Mouse (Mus musculus) embryonic facial prominence, embryonic 12.5 days (tissue): ENCODE results near the gene Scn2a. TPM values are rescaled to one million over a fixed set of nuclear protein-coding genes. Genes with fewer than 3 reads are reported as not detected.
A peak's percentile ranks its signal among the peaks of the same experiment; 100 is the strongest.

Experiments used
- ATAC-seq: fragments of 200-750 bp; cut with Nextera tagmentation; 2 replicates; pipeline ENCODE4 v1.8.0; 2017; ENCODE audit not compliant: insufficient number of reproducible peaks, insufficient read depth, low FRiP score, low TSS enrichment
- H3K27ac ChIP-seq: fragments of 300-500 bp; sonication (generic); 2 replicates; pipeline ENCODE4 v1.5.1; 2016; ENCODE audit warnings: mild to moderate bottlenecking
- H3K27me3 ChIP-seq: fragments of 300-500 bp; sonication (generic); 2 replicates; pipeline ENCODE4 v1.6.1; 2016; ENCODE audit warnings: mild to moderate bottlenecking, moderate library complexity
- H3K36me3 ChIP-seq: fragments of 300-500 bp; sonication (generic); 2 replicates; pipeline ENCODE4 v1.6.1; 2016; ENCODE audit warnings: mild to moderate bottlenecking
- H3K4me1 ChIP-seq: fragments of 300-500 bp; sonication (generic); 2 replicates; pipeline ENCODE4 v1.6.1; 2016
- H3K4me2 ChIP-seq: fragments of 300-500 bp; sonication (generic); replicated peaks from 2 replicates; pipeline ENCODE4 v1.6.1; 2016; ENCODE audit warnings: mild to moderate bottlenecking, moderate library complexity
- H3K4me3 ChIP-seq: fragments of 300-500 bp; sonication (generic); 2 replicates; pipeline ENCODE4 v1.5.1; 2016; ENCODE audit warnings: mild to moderate bottlenecking
- H3K9ac ChIP-seq: fragments of 300-500 bp; sonication (generic); 2 replicates; pipeline ENCODE4 v1.6.1; 2016; ENCODE audit warnings: mild to moderate bottlenecking, moderate library complexity
- H3K9me3 ChIP-seq: fragments of 300-500 bp; sonication (generic); 2 replicates; pipeline ENCODE4 v1.6.1; 2016; ENCODE audit warnings: mild to moderate bottlenecking, moderate library complexity
- WGBS: fragments of 180-500 bp; shearing (Covaris S2); methylation state at CpG from one replicate; pipeline ENCODE4 v1.1.7; 2016; 5-methylcytosine and 5-hydroxymethylcytosine counted together
- polyA plus RNA-seq: library from polyadenylated mRNA; unstranded; fragments of >200 nt; fragmentation: Nextera tagmentation; extraction: Ambion mirVana; gene quantifications from 2 replicates; pipeline ENCODE4 v1.2.1, GENCODE M21; 2016

Scn2a gene
- polyA plus RNA-seq, 1 experiment from 2014 or later, result 5.0 TPM

- no peaks in the 10 kb centered on the region for H3K36me3 ChIP-seq
- peak overlapping the region; percentile 37 for H3K4me3 ChIP-seq
- no peak overlapping the region for H3K9ac ChIP-seq
- H3K27ac ChIP-seq, result no peak overlapping the region
- no peaks in the 10 kb centered on the region for H3K4me1 ChIP-seq
- ATAC-seq, result no peak
- WGBS, result 50% methylated on average over 18 of the region's 18 CpGs
- no peaks in the 10 kb centered on the region for H3K9me3 ChIP-seq
- peak overlapping the region; percentile 51 for H3K4me2 ChIP-seq
- no peaks in the 10 kb centered on the region for H3K27me3 ChIP-seq
These were observed 47.2 kb downstream of the Scn2a start for GRCm38 (mm10) chr2:65667590-65668436.

DNA sequence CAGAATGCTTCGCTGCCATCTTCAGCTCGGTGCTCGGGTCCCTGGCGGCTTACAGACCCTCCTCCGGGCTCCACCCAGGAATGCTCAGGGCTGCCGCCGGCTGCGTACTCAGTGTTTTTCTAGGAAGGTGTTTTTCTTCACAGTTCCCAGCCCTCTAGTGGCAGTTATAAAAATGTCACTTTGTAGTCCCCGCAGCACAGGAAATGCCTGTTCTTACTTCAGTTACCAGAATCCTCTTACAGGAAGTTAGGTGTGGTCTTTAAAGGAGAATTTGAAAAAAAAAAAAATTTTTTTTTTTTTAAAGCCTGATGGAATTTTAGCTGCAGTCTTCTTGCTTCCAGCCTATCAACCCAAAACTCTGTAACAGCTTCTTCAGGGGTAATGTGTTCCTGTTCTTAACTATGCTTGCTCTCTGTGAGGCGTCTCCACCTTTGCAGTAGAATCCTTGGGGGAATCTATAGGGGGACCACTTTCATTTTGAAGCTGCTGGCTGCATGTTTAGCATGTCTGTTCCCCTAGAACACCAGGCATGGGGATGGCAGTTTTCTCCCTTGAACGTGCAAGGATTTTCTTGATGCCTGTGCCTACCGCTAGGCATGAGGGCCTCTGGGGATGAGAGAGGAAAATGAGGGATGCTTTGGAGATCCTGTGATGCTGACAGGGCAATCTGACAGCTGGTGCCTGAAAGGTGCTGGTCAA, 48.0 kb downstream of the Scn2a start:
- no peaks in the 10 kb centered on the region for H3K27me3 ChIP-seq
- no peaks in the 10 kb centered on the region for H3K36me3 ChIP-seq
- no peak overlapping the region for H3K27ac ChIP-seq
- H3K9me3 ChIP-seq, result no peaks in the 10 kb centered on the region
- peak overlapping the region; percentile 37 for H3K4me3 ChIP-seq
- peak; percentile 90 for ATAC-seq
- H3K4me2 ChIP-seq, result peak overlapping the region; percentile 51
- 14% methylated on average over 12 of the region's 12 CpGs for WGBS
- H3K4me1 ChIP-seq, result no peaks in the 10 kb centered on the region
- peak overlapping the region; percentile 30; the same call in 1 of the 2 replicates for H3K9ac ChIP-seq

- H3K27me3 ChIP-seq, result no peaks in the 10 kb centered on the region
- H3K4me3 ChIP-seq, result no peak overlapping the region
- WGBS, result 83% methylated on average over 8 of the region's 8 CpGs
- no peaks in the 10 kb centered on the region for H3K9me3 ChIP-seq
- no peak for ATAC-seq
- H3K4me1 ChIP-seq, result no peaks in the 10 kb centered on the region
- H3K9ac ChIP-seq, result no peak overlapping the region
- no peaks in the 10 kb centered on the region for H3K36me3 ChIP-seq
- H3K4me2 ChIP-seq, result no peak overlapping the region
- H3K27ac ChIP-seq, result no peak overlapping the region
These were observed 49.0 kb downstream of the Scn2a start for GRCm38 (mm10) chr2:65669561-65669960.

DNA sequence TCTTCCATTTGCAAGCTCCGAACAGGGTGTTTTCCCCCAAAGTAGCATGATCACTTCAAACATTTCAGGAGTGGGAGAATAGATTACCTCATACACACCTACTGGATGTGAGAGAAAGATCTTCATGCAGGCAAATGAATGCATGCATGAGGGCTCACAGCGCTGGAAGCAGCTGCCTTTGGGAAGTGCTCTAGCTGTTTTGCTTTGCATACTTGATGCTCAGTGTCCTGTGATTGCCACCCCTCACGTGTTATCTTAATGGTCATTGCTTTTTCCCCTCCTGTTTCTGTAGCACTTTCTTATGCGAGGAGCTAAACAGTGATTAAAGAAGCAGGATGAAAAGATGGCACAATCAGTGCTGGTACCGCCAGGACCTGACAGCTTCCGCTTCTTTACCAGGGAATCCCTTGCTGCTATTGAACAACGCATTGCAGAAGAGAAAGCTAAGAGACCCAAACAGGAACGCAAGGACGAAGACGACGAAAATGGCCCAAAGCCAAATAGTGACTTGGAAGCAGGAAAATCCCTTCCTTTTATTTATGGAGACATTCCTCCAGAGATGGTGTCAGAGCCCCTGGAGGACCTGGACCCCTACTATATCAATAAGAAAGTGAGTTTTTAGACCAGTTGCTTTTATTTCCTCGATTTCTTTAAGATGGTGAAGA, 49.7 kb downstream of the Scn2a start:
- no peak overlapping the region for H3K27ac ChIP-seq
- ATAC-seq, result no peak
- no peak overlapping the region for H3K4me3 ChIP-seq
- 67% methylated on average over 12 of the region's 12 CpGs for WGBS
- H3K9ac ChIP-seq, result no peak overlapping the region
- H3K9me3 ChIP-seq, result no peaks in the 10 kb centered on the region
- no peaks in the 10 kb centered on the region for H3K4me1 ChIP-seq
- no peaks in the 10 kb centered on the region for H3K36me3 ChIP-seq
- no peak overlapping the region for H3K4me2 ChIP-seq
- H3K27me3 ChIP-seq, result no peaks in the 10 kb centered on the region

DNA sequence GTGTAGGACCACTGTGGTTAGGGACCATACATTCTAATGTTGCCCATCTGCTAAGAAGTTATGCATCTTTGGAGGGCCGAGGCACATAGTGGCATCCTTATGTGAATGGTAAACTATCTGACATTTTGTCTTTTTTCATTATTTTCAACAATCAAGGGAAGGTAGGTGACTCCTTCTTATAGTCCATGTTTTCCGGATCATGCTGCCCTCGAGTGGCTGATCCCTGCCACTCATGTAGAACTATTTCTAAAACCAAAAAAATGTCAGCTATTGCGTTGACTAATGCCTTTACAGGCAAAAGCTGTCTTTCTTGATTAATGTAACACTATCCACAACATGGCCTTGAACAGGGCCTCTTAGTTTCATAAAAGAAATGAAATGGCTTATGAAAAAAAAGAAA, 59.0 kb downstream of the Scn2a start:
- Histone ChIP-seq H3K36me3 (no peaks in the 10 kb centered on the region), H3K9ac (no peak overlapping the region), H3K4me2 (no peak overlapping the region), H3K27me3 (no peaks in the 10 kb centered on the region), H3K27ac (no peak overlapping the region), H3K4me3 (no peak overlapping the region), H3K4me1 (no peaks in the 10 kb centered on the region), H3K9me3 (no peaks in the 10 kb centered on the region)
- 70% methylated on average over 4 of the region's 4 CpGs for WGBS
- ATAC-seq, result no peak

GRCm38 (mm10) chr2:65685151-65685550, 64.6 kb downstream of the Scn2a start:
- Histone ChIP-seq H3K4me2 (no peak overlapping the region), H3K27me3 (no peaks in the 10 kb centered on the region), H3K36me3 (no peaks in the 10 kb centered on the region), H3K9me3 (no peaks in the 10 kb centered on the region), H3K4me1 (no peaks in the 10 kb centered on the region), H3K9ac (no peak overlapping the region), H3K27ac (no peak overlapping the region), H3K4me3 (no peak overlapping the region)
- WGBS, result 61% methylated on average over 3 of the region's 3 CpGs
- ATAC-seq, result no peak

- 78% methylated on average over 6 of the region's 6 CpGs for WGBS
- H3K9ac ChIP-seq, result no peak overlapping the region
- H3K4me2 ChIP-seq, result no peak overlapping the region
- no peaks in the 10 kb centered on the region for H3K36me3 ChIP-seq
- no peaks in the 10 kb centered on the region for H3K27me3 ChIP-seq
- H3K27ac ChIP-seq, result no peak overlapping the region
- no peaks in the 10 kb centered on the region for H3K9me3 ChIP-seq
- no peak overlapping the region for H3K4me3 ChIP-seq
- H3K4me1 ChIP-seq, result no peaks in the 10 kb centered on the region
- no peak for ATAC-seq
These were observed 70.0 kb downstream of the Scn2a start for GRCm38 (mm10) chr2:65690456-65691184.

DNA sequence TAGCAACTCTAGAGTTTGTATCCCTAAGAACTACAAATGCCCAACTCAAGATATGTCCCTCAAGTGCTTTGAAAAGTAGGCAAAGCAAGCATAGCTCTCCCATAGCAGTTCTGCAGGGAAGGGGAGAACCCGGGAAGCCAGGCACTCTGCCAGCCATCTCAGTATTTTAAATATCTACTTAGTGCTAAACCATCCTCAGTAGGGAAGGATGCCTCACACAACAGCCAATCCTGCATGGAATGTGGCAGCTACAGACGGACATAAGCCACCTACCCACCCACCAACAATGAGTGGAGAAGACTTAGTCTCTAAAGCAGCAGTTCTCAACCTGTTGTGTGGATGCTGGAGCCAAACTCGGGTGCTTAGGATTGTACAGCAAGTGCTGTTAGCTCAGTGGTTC, 73.9 kb downstream of the Scn2a start:
- no peak for ATAC-seq
- Histone ChIP-seq H3K4me1 (no peaks in the 10 kb centered on the region), H3K4me2 (no peak overlapping the region), H3K36me3 (no peaks in the 10 kb centered on the region), H3K27me3 (no peaks in the 10 kb centered on the region), H3K27ac (no peak overlapping the region), H3K4me3 (no peak overlapping the region), H3K9me3 (no peaks in the 10 kb centered on the region), H3K9ac (no peak overlapping the region)
- WGBS, result 78% methylated on average over 3 of the region's 3 CpGs

DNA sequence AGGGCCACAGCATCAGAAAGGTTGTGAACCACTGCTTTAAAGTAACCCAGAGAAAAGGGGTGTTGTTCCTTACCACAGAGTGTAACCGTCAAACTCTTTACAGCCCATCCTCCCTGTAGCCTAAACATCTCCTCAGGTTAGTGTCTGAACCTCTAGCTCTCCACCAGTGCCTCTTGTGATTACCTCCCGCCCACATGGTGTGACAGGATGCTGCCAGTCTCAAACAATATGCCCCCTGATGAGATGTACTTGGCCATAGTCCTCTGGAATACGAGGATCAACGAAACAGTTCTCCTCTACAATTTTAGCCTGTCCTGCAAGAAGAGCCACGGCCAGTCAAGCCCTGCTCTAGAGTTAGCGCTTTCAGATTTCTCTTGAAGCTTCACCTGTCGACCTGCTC, 74.5 kb downstream of the Scn2a start:
- WGBS, result 77% methylated on average over 7 of the region's 7 CpGs
- no peak for ATAC-seq
- Histone ChIP-seq H3K27ac (no peak overlapping the region), H3K36me3 (no peaks in the 10 kb centered on the region), H3K4me3 (no peak overlapping the region), H3K4me2 (no peak overlapping the region), H3K9me3 (no peaks in the 10 kb centered on the region), H3K27me3 (no peaks in the 10 kb centered on the region), H3K9ac (no peak overlapping the region), H3K4me1 (no peaks in the 10 kb centered on the region)

DNA sequence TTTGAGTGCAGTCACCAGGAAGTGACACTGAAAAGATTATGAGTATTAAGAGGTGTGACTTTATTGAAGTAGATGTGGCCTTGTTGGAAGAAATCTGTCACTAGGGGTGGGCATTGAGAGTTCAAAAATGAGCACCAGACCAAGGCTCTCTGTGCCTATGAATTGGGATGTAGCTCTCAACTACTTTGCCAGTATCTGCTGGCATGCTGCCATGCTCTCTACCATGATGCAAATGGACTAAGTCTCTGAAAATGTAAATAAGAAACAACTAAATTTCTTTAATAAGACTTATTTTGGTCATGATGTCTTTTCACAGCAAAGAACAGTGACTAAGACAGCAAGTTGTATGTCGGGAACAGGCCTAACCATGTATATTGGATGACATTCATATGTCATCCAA, 79.7 kb downstream of the Scn2a start:
- no peaks in the 10 kb centered on the region for H3K4me1 ChIP-seq
- 93% methylated on average over 1 of the region's 1 CpGs for WGBS

GRCm38 (mm10) chr2:65701175-65701574, 80.6 kb downstream of the Scn2a start:
- H3K4me2 ChIP-seq, result no peak overlapping the region
- H3K4me3 ChIP-seq, result no peak overlapping the region
- H3K4me1 ChIP-seq, result no peaks in the 10 kb centered on the region
- no peaks in the 10 kb centered on the region for H3K36me3 ChIP-seq
- H3K9me3 ChIP-seq, result no peaks in the 10 kb centered on the region
- 81% methylated on average over 3 of the region's 3 CpGs for WGBS
- no peak overlapping the region for H3K27ac ChIP-seq
- H3K27me3 ChIP-seq, result no peaks in the 10 kb centered on the region
- ATAC-seq, result no peak
- H3K9ac ChIP-seq, result no peak overlapping the region

More for the DNA sequence above, 79.7 kb downstream of the Scn2a start:
- Histone ChIP-seq H3K4me3 (no peak overlapping the region), H3K36me3 (no peaks in the 10 kb centered on the region), H3K4me2 (no peak overlapping the region), H3K27me3 (no peaks in the 10 kb centered on the region), H3K27ac (no peak overlapping the region), H3K9me3 (no peaks in the 10 kb centered on the region), H3K9ac (no peak overlapping the region)
- ATAC-seq, result no peak
